Mouse (Mus musculus): Measurements from ENCODE around the gene Slc25a14.

GRCm38 (mm10) chrX:48624054-48624420, 824 bp downstream of the Slc25a14 start:
- TF ChIP-seq CTCF (conservative IDR thresholded peaks at IDR 0.05; ENCODE audit: low read length): no peak
- TF ChIP-seq NANOG (IDR thresholded peaks at IDR 0.05; ENCODE audit: borderline replicate concordance, low read length): no peak
- no peak for TF ChIP-seq POU5F1 (IDR thresholded peaks at IDR 0.05; ENCODE audit: borderline replicate concordance, low read length)
